Mouse (Mus musculus): Measurements from ENCODE around the gene Sstr4.

The Sstr4 gene

DNA sequence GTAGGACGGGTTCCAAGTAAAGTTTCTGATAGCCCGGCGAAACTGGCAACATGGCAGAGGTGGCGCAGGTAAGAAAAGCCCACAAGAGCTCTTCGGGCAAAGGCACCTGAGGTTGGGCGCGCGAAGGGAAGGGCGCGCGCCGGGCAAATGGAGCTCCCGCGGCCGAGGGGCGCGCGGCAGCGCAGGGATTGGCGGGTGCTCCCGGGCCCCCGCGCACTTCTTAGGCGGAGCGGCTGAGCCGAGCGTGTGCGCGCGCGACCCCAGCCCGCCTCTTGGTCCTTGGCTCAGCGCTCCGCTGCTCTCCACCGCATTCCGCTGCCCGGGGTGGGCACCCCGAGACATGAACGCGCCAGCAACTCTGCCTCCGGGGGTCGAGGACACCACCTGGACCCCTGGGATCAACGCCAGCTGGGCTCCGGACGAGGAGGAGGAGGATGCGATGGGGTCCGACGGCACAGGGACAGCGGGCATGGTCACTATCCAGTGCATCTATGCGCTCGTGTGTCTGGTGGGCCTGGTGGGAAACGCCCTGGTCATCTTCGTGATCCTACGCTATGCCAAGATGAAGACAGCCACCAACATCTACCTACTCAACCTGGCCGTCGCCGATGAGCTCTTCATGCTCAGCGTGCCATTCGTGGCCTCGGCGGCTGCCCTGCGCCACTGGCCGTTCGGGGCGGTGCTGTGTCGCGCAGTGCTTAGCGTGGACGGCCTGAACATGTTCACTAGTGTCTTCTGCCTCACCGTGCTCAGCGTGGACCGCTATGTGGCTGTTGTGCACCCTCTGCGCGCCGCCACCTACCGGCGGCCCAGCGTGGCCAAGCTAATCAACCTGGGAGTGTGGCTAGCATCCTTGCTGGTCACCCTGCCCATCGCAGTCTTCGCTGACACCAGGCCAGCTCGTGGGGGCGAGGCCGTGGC is at the start of gene Sstr4:
TSS of gene Sstr4 (plus strand) at position 214 of the 921 bp plus-strand sequence.
- DNase-seq (ENCODE audit: low spot score in 2 of 2), result peak; percentile 78 to 79

DNA sequence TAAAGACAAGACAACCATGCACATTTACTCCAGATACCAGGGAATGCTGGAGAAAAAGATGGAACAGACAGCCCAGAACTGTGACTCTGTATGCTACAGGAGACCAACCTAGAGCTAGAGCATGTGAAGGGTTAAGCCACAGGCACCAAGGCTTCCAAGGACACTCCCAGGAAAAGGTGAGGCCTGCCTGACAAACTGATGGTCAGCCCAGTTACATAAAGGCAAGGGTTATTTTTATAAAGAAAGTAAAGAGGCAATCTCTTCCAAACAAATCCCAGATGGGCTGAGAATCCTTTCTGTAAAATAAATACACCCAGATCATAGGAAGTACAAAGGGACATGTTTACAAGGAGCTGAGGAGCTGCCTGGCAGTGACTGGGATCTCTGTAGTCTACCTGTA is 49.8 kb upstream of the Sstr4 start:
- no peak for DNase-seq (ENCODE audit: low spot score in 2 of 2)

DNA sequence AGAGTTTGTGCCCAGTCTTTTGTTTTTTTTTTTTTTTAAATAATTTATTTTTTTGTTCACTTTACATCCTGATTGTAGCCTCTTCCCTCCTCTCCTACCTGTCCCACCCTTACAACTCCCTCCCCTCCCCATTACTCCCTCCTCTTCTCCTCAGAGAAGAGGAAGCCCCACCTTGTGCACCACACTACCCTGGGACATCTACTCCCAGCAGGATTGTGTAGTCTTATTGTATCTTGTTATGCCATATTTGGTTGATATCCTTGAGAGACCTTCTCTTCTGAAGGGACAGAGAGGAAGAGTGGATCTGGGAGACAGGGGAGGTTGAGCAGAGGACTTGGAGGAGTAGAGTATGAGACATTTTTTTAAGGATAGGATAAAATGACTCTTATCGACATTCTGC is 48.2 kb upstream of the Sstr4 start:
- DNase-seq (ENCODE audit: low spot score in 2 of 2), result no peak

DNA sequence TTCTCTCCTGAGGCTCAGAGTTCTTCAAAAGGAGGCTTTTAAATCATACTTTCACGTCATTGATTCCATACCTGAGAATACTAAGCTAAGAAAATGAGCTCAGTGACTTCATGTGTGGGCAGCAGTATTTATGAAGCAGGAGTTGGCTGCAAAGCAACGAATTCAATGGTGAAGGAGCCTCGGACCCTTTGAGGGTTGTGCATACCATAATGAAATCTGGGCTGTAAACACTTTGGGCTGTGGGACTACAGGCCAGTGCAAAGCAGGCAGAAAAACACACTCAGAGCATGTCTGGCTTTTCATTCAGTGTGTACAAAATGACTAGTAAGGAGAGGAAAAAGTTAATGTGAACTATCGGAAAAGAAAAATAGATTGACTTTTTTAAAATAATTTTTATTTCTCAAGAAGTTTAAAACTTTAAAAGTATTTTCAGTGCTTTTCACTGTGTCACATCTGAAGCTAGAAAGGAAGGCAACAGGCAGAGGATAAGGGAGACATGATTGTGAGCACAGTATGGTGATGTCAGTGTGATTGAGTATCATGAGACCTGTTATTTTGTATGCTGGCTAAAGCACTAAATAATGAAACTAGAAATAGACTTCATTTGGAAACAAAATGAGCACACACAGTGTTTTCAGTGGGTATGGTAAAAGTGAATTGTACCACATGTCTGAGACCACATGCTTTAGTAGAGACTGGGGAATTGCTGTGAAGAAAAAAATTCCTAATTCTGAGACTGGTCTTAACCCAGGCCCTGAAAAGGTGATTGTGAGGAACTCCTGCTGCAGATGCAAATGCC is 45.4 kb upstream of the Sstr4 start:
- no peak for DNase-seq (ENCODE audit: low spot score in 2 of 2)

DNA sequence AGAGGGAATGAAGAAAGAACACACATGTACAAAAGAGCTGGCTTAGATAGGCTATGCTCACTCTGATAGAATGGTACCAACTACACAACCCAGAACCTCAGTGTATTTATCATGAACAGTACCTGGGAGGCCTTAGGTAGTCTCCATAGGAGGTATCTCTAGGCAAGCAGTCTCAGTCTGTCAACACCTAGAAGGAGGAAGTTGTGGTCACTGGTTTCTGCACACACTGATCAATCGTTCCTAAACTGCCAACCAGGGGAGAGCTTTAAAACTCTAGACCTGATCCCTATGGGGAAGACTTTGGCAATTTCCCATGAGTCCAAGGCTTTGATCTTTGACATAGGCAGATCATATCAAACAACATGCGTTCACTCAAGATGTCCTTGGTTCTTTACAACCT is 44.7 kb upstream of the Sstr4 start:
- no peak for DNase-seq (ENCODE audit: low spot score in 2 of 2)

DNA sequence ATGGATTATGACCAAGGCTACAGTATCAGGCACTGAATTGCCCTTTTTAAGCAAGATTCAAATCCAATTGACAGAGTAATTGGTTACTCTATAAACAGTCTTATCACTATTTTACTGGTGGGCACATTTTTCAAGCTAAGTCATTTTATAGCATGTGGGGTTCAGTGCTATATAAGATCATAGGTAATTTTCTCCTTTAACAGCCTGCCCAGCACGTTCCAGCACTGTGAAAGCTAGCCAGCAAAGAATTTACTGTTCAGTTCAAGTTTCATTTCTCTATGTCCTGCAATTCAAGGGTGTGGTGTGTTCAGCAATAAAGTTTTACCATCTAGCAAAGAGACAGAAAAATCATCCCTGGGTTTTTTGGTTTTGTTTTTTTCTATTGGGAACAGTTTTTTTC is 42.5 kb upstream of the Sstr4 start:
- no peak for DNase-seq (ENCODE audit: low spot score in 2 of 2)

DNA sequence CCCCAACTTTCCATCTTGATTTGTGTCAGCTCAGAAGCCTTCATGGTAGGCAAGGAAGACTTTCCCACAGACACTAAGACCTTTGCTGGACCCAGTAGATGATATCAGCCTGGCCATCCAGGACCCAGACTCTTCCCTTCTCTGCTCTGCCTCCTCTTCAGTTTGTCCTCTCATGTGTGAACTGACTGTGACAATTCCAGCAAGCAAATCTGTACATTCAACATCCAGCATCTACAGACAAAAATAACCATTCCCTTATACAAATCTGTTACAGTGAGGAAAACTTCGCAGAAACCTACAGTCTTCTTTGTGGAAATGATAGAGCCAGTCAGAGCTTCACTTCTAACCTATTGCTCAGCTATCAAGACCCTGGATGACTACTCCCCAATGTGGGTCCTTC is 38.0 kb upstream of the Sstr4 start:
- DNase-seq (ENCODE audit: low spot score in 2 of 2), result no peak

DNA sequence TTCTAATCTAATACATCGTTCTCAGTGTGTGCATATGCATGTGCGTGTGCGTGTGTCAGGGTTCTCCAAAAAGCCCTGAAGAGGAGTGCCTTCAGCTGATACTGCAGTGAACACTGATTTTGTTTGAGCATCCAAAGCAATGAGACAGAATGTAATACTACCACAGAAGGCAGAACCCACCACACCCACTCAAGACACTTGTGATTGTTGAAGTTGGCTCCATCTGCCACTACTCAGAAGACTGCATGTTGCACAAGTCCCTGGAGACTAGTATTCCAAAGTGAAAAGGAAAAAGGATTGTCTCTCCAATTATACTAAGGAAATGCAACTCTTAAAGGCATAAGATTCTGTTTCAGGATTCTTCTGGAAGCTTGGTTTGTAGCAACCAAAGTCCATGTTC is 30.6 kb upstream of the Sstr4 start:
- DNase-seq (ENCODE audit: low spot score in 2 of 2), result peak; percentile 50 to 79

DNA sequence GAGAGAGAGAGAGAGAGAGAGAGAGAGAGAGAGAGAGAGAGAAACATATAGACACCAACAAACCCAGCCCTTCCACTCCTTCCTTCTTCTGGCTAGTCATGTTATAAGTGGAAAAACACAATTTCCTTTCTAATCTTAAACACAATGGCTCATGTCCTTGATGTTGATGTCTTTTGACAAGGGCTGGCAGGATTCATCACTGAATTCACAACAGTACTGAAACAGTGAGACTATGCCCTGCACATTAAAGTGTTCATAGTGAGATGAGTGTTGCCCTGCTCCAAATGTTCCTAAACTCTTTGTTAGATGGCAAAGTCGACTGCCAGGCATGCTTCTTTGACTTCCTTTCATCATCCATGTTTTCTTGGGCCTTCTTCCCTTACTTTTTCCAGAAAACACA is 29.9 kb upstream of the Sstr4 start:
- no peak for DNase-seq (ENCODE audit: low spot score in 2 of 2)

DNA sequence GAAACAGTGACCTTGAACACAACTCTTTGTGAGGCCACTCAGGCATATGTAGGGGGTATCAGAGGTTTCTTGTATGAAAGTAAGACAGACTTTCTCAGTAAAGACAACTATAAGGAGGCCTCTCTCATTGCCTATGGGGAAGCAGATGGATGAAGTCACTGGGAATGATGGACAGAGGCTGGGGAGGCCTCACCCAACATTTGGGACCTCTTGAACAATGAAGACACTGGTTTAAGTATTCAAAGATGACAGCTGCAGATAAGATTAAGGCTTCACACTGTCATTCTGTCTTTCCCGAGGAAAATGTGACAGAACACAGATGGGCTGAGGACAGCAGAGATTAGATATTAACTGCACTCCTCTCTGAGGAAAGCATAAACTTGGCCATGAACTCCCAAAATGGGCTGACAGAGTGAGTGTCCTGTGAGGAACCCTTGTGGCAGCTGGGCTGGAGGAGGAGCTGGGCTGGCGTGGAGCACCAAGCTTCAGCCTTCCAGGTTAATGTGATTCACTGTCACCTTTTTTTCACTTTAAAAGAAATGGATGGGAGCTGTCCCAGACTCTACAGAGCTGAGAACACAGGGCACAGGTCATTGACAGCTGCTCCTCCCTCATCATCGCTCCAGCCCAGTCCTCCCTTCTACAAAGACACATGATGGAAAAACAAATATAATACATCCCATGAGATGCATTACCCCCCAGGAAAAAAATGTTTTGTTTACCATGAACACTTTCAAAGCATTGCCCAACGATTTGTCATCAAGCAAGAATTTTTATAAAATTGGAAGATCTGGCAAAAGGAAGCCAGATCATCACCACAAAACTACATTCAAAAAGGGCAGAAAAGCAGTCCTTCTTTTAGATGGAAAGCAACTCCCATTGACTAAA is 23.2 kb upstream of the Sstr4 start:
- no peak for DNase-seq (ENCODE audit: low spot score in 2 of 2)

DNA sequence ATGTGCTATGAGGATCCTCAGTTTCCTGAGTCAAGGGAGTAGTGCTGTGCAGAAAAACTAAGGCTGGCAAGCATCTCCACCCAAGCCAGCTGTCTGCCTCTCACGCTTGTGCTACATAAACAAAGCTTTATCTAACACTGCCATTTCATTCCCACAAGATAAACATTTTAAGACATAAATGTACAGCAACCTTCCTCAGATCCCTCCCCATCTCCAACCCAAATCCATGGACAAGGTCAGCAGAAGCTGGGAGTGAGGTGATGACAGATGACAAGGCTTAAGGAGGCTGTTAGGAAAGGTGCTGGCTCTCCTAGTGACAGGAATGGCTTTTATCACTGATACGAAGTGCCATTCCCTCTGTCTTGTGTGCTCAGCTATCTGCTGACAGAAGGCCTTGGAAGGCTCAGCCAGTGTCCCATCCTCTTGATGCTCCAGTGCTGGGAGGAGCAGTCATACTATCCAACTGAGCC is 21.5 kb upstream of the Sstr4 start:
- no peak for DNase-seq (ENCODE audit: low spot score in 2 of 2)

DNA sequence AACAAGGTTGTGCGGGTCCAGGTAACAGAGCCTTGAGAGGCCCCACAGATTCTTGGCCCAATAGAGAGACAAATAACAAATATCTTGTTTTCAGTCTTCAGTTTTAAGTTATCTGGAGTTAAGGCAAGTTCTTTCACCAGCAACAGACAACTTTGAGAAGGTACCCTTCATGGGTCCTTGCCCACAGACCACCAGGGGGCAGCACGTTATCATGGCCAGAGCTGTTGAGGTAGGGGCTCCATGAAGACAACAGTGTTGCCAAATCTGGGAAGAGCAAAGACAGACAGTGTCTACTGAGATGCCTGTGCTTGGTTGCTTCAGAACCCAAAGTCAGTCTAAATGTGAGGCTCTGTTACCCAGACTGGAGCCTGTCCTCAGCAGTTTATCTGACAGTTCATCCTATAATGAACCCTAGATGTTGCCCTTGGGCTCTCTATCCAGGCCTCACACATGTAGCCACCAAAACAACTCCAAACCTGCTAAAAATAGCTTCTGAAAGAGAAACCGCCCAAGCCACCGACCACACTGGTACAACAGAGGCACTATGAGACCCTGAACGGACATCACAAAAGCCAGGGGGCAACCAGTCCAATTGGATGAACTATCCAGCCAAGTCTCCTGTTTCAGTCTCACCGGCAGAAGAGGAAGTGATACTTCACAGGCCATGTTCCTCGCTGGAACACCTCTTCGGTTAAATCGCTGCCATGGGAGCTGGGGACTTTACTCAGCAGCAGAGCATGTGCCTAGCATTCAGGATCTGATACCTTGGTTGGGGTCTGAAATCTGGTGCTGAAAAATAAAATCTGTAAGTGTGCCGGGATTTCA is 19.6 kb upstream of the Sstr4 start:
- DNase-seq (ENCODE audit: low spot score in 2 of 2), result peak in 1 of 2 experiments; percentile 47

DNA sequence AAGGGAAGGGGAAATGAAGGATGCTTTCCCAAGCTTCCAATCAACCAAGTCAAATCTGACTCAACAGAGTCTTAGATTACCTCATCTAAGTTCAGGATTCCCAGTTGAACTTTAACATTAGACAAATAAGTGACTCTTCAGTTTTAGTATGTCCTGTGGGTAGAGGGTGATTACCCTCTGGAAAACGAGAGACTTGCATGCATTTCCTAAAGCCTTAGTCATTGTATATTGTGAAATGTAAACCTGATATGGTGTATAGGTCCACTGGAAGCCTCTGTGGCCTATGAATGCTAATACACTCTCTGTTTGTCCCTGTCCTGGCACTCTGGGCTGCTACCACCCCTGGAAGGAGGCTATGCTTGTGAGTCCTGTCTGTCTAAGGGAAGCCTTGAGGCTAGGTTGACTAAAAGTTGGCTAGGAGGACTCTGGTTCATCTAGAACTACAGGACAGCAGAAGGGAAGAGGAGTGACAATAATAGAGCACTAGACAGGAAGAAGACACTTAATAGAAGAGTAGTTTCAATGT is 16.3 kb upstream of the Sstr4 start:
- DNase-seq (ENCODE audit: low spot score in 2 of 2), result no peak

DNA sequence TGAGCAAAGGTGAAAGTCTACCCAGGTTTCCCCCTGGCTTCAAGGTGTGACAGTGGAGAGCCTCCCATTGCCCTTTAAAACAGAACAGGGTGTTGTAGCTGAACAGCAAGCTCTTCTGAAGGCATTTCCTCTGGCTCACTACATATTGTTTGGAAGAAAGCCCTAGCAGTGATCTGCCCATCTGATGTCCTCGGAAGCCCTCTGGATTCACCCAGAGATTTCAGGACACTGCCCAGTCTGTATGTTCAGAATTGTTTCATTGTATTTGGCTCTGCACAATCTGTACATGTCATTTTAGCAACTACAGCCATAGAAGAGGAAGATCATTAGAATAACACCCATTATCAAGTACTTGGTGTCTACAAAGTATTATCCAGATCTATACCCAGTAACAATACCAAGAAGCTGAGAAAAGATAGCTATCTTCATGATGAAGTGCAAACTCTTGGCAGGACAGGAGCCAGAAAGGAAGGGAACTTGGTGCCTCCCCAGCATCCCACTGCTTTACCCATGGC is 15.2 kb upstream of the Sstr4 start:
- no peak for DNase-seq (ENCODE audit: low spot score in 2 of 2)

DNA sequence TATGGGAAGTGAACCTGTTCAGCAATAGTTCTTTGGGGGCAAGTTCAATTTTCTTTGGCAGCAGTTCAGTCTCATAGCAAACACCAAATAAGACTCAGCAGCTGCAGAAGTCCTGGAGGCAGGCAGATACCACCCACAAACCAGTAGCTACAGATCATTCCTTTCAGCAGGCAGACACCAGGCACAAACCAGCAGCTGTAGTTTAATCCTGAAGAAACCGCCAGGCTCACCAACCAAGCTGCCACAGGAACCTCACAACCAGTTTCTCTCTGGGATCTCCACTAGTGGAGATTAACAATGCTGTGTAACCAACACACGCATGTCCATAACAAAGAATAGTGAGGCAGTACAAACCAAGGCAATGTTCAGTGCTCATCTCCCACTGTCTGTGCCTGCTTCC is 14.1 kb upstream of the Sstr4 start:
- DNase-seq (ENCODE audit: low spot score in 2 of 2), result no peak

DNA sequence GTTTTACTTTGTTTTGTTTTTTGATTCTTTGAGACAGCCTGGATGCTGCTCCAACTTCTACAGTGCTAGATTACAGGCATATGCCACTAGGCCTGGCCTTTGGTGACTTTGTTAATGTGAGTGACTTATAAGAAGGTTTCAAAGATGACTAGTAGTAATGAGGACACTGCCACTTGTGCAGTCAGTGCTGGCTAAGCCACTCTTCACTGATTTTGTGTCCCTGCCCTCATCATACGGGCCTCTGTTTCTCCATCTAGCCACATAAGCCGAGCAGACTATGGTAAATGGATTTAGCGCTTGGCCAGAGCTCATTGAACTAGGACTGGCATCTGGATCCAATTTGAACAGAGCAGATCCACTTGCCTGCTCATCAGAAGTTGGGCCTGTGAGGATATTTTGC is 8.7 kb upstream of the Sstr4 start:
- no peak for DNase-seq (ENCODE audit: low spot score in 2 of 2)

DNA sequence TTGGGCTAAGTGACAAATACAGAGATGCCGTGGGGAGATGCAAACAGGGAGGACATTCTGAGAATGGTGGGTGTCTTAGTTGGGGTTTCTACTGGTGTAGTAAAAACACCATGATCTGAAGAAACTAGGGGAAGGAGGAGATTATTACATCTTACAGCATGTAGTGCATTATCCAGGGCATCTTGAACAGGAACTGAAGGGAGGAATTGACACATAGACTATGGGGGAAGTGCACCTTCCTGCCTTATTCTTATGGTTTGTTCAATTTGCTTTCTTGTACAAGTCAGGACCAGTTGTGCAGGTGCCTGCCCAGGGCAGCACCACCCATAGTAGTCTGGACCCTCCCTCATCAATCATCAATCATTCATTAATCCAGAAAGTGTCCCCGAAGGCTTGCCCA is 8.2 kb upstream of the Sstr4 start:
- DNase-seq (ENCODE audit: low spot score in 2 of 2), result no peak

DNA sequence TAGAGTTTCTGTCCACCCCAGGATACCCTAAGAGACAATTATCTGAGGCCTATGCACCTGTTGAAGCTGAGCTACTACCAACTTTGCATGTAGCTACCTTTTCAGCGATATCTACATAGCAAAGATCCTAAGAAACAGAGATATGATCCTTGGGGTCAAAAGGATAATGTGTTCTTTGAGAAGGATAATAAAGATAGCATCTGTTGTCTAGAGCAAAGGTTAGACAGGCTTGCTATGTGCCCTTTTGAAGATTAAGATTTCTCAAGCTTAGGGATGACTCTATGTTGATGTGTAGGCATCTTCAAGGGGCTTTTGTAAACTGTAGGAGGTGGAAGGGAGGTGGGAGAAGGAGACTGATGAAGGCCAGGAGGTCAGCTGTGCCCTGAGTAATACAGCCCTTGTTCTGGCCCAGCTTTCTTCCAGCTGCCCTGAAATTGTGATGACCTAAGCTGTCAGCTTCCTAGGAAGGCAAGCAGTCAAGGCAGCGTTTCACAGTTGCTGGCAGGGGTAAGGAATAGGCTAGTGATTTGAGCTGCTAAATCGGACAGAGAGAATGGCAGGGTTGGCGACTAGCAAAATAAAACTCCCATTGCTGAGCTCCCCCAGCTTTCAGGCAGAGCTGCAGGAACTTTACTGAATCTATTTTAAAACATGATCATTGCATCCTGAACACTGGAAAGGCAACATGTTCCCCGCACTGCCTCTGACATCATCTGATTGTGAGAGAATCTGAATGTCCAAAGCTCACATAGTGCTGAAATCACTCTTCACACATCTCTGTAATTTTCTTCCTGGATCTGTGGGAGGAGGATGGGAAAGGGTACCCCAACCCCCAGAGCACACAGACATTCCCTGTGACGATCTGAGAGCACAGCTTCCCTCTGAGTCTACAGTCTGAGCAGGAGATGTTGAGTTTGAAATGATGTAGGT is 7.2 kb upstream of the Sstr4 start:
- peak in 1 of 2 experiments; percentile 35 for DNase-seq (ENCODE audit: low spot score in 2 of 2)

DNA sequence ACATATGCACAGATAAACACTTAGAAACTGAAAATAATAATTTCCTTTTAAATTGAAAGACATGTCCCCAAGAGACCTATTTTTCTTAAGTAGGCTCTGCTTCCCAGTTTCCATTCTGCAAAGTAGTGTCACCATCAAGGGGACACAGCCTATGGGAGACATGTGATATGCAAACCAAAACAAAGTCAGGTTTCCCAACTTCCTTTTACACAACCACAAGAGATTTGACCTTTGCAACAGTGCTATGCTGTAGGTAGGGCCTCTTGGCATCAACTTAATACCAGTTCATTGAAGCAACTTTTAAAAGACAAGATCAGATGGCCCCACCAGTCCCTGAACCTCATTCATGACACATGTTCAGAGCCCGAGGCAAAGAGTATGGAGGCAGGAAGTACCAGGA is 2.0 kb upstream of the Sstr4 start:
- DNase-seq (ENCODE audit: low spot score in 2 of 2), result no peak
